Mouse (Mus musculus) brain, embryonic 14.5 days (tissue): ENCODE measurements at regions not wholly inside any gene's neighbourhood (a gene's known extent, or its start where the extent isn't known, plus 50 kb on each side); places are given as distances from the start of the nearest gene placed in this dataset.

Experiments used
- CTCF ChIP-seq: fragments of 200-500 bp; IDR thresholded peaks from 2 replicates; pipeline ENCODE4 v1.5.1; 2012; ENCODE audit warnings: inconsistent platforms, mild to moderate bottlenecking, moderate library complexity, borderline replicate concordance; ENCODE audit not compliant: insufficient read depth, insufficient read length; ENCODE audit errors: extremely low read depth
- POLR2A ChIP-seq: fragments of 200-500 bp; IDR thresholded peaks from 2 replicates; pipeline ENCODE4 v1.6.1; 2012; ENCODE audit warnings: mild to moderate bottlenecking, inconsistent platforms, borderline replicate concordance; ENCODE audit not compliant: poor library complexity, insufficient read depth, insufficient read length, severe bottlenecking; ENCODE audit errors: extremely low read depth

DNA sequence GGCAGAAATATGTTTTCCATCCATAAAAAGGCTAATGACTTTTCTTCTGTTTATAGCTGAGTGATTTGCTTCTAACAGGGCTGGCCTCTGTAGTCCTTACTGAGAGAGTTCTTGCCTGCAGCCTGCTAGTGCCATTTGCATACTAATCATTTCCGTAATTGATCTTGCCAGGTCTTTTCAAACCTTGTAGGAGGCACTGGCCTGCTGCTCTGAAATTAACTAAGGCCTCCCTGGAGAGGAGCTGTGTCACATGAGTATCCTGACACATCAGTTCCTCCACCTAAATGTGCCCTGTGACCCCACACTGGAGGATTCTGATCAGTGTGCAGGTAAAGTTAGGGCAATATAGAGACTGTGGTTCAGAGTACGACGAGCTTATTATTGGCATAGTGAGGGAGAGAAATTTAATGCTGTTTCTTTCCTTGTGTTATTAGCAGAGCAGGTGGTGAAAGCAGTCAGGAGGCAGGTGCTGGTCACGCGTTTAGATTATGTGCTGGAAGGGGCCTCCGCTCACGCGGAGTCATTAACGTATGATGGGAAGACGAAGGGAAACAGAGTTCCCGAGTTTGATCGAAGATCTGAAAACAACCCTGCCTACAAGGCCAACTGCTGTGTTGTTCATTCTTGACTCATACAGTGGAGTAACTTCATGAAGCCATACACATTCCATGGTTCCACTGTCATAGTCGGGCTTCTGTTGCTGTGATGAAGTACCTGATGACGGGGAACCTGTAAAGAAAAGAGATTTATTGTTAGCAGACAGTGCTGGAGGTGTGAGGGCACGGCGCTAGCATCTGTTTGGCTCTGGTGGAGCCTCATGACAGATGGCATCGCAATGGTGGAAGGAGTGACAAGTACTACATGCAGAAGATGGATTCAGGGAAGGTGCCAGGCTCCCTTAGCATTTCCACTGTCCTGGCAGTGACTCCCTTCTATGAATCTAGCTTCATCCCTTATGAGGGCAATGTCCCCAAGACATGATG is 95.1 kb downstream of the C1d start:
- TF ChIP-seq CTCF (no peak), POLR2A (no peak)
